Mouse (Mus musculus): ENCODE data around the gene Tmem41b. TPM values are rescaled to one million over a fixed set of nuclear protein-coding genes. Genes with fewer than 3 reads are reported as not detected.

Gene Tmem41b
- polyA plus RNA-seq, 1 experiment = 8.0 TPM

- no peaks in the 10 kb centered on the region; the same call in 1 of the 2 replicates for H3K4me1 ChIP-seq (ENCODE audit: control insufficient read depth, insufficient read depth, insufficient read length)
- H3K36me3 ChIP-seq (ENCODE audit: control insufficient read depth, insufficient read depth, low read length) = no peaks in the 10 kb centered on the region
- 71% methylated on average over 5 of the region's 5 CpGs for WGBS
- H3K27me3 ChIP-seq (ENCODE audit: control insufficient read depth, insufficient read depth, low read length) = no peaks in the 10 kb centered on the region
- no peak for DNase-seq (ENCODE audit: low read depth in 1 of 2, low spot score in 2 of 2)
- TF ChIP-seq CTCF (IDR thresholded peaks at IDR 0.05; ENCODE audit: extremely low read depth, insufficient read depth, insufficient read length, insufficient replicate concordance) (no peak), POLR2A (IDR thresholded peaks at IDR 0.05; ENCODE audit: low read depth, low read length) (no peak)
- no peak overlapping the region for H3K4me3 ChIP-seq (ENCODE audit: extremely low read depth, insufficient read depth, insufficient read length)
- H3K27ac ChIP-seq (ENCODE audit: insufficient read depth, low read length) = no peak overlapping the region
Measured at GRCm38 (mm10) chr7:110014272-110014671, 27.5 kb upstream of the Tmem41b start.

- H3K4me1 ChIP-seq (ENCODE audit: control insufficient read depth, insufficient read depth, insufficient read length) = no peaks in the 10 kb centered on the region
- H3K27ac ChIP-seq (ENCODE audit: insufficient read depth, low read length) = no peak overlapping the region
- DNase-seq (ENCODE audit: low read depth in 1 of 2, low spot score in 2 of 2) = no peak
- 74% methylated on average over 1 of the region's 1 CpGs for WGBS
- no peaks in the 10 kb centered on the region for H3K27me3 ChIP-seq (ENCODE audit: control insufficient read depth, insufficient read depth, low read length)
- H3K36me3 ChIP-seq (ENCODE audit: control insufficient read depth, insufficient read depth, low read length) = no peaks in the 10 kb centered on the region
- TF ChIP-seq POLR2A (IDR thresholded peaks at IDR 0.05; ENCODE audit: low read depth, low read length) = no peak
- TF ChIP-seq CTCF (IDR thresholded peaks at IDR 0.05; ENCODE audit: extremely low read depth, insufficient read depth, insufficient read length, insufficient replicate concordance) = no peak
- no peak overlapping the region for H3K4me3 ChIP-seq (ENCODE audit: extremely low read depth, insufficient read depth, insufficient read length)
Measured at GRCm38 (mm10) chr7:110011417-110011816, 24.7 kb upstream of the Tmem41b start.

DNA sequence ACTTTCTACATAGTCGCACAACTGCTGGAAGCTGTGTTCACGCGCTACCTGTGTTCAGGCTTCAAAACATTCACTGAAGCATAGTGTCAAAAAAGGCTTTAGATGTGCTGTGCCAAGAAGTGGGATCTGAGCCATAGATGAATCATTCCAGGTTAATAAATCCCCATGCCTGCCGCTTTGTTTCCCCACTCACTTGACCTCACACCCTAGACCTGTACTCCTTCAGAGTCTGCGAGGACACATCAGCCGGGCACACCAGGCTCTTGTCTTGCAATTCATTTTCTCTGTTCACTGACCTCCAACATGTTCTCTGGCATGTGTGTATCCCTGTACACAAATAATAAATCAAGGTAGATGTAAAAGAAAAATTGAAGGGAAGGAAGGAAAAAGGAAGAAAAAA, 22.4 kb upstream of the Tmem41b start:
- DNase-seq (ENCODE audit: low read depth in 1 of 2, low spot score in 2 of 2) = no peak

GRCm38 (mm10) chr7:110008513-110008912, 21.8 kb upstream of the Tmem41b start:
- 88% methylated on average over 1 of the region's 1 CpGs for WGBS
- no peak overlapping the region for H3K4me3 ChIP-seq (ENCODE audit: extremely low read depth, insufficient read depth, insufficient read length)
- no peak overlapping the region for H3K27ac ChIP-seq (ENCODE audit: insufficient read depth, low read length)
- no peaks in the 10 kb centered on the region for H3K36me3 ChIP-seq (ENCODE audit: control insufficient read depth, insufficient read depth, low read length)
- TF ChIP-seq POLR2A (IDR thresholded peaks at IDR 0.05; ENCODE audit: low read depth, low read length) (no peak), CTCF (IDR thresholded peaks at IDR 0.05; ENCODE audit: extremely low read depth, insufficient read depth, insufficient read length, insufficient replicate concordance) (no peak)
- no peaks in the 10 kb centered on the region for H3K27me3 ChIP-seq (ENCODE audit: control insufficient read depth, insufficient read depth, low read length)
- no peaks in the 10 kb centered on the region for H3K4me1 ChIP-seq (ENCODE audit: control insufficient read depth, insufficient read depth, insufficient read length)
- DNase-seq (ENCODE audit: low read depth in 1 of 2, low spot score in 2 of 2) = no peak

More for the DNA sequence above, 22.4 kb upstream of the Tmem41b start:
- H3K4me1 ChIP-seq (ENCODE audit: control insufficient read depth, insufficient read depth, insufficient read length) = no peaks in the 10 kb centered on the region
- H3K4me3 ChIP-seq (ENCODE audit: extremely low read depth, insufficient read depth, insufficient read length) = no peak overlapping the region
- H3K36me3 ChIP-seq (ENCODE audit: control insufficient read depth, insufficient read depth, low read length) = no peaks in the 10 kb centered on the region
- no peak overlapping the region for H3K27ac ChIP-seq (ENCODE audit: insufficient read depth, low read length)
- TF ChIP-seq CTCF (IDR thresholded peaks at IDR 0.05; ENCODE audit: extremely low read depth, insufficient read depth, insufficient read length, insufficient replicate concordance) (no peak), POLR2A (IDR thresholded peaks at IDR 0.05; ENCODE audit: low read depth, low read length) (no peak)
- H3K27me3 ChIP-seq (ENCODE audit: control insufficient read depth, insufficient read depth, low read length) = no peaks in the 10 kb centered on the region
- WGBS = 97% methylated on average over 6 of the region's 6 CpGs

DNA sequence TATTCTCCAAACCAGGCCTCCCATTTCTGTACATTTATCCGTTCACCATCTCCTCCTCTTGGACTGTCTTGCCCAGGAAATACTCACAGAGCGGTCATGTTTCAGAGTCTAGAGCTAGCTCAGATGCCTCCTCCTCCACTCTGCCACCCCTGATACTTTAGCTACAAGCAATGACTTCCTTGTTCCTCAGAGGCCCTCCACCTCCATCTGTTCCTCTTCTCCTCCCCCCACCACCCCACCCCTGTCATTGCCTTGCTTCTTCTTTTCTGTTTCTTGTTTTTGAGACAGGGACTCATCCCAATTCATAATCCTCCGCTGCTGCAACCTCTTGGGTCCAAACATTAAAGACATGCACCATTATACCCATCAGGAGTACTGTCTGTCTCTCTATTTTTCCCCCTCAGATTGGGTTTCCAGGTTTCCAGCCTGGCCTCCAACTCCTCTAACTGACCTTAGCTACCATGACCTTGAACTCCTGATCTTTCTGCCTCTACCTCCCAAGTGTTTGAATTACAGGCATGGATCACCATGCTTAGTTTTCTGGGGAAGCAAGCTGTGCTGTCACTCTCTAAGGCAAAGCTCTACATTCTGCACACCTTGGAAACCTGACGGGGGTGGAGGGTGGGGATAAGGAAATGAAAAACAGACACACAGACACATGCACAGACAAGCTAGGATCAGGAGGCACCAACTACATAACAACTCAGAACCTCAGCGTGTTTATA, 19.9 kb upstream of the Tmem41b start:
- Histone ChIP-seq H3K27ac (ENCODE audit: insufficient read depth, low read length) (peak overlapping the region; percentile 38; the same call in 1 of the 2 replicates), H3K4me1 (ENCODE audit: control insufficient read depth, insufficient read depth, insufficient read length) (no peaks in the 10 kb centered on the region), H3K36me3 (ENCODE audit: control insufficient read depth, insufficient read depth, low read length) (no peaks in the 10 kb centered on the region), H3K4me3 (ENCODE audit: extremely low read depth, insufficient read depth, insufficient read length) (no peak overlapping the region), H3K27me3 (ENCODE audit: control insufficient read depth, insufficient read depth, low read length) (no peaks in the 10 kb centered on the region)
- TF ChIP-seq POLR2A (IDR thresholded peaks at IDR 0.05; ENCODE audit: low read depth, low read length) = no peak
- TF ChIP-seq CTCF (IDR thresholded peaks at IDR 0.05; ENCODE audit: extremely low read depth, insufficient read depth, insufficient read length, insufficient replicate concordance) = no peak
- 69% methylated on average over 5 of the region's 5 CpGs for WGBS
- no peak for DNase-seq (ENCODE audit: low read depth in 1 of 2, low spot score in 2 of 2)

GRCm38 (mm10) chr7:110005976-110006375, 19.2 kb upstream of the Tmem41b start:
- TF ChIP-seq CTCF (IDR thresholded peaks at IDR 0.05; ENCODE audit: extremely low read depth, insufficient read depth, insufficient read length, insufficient replicate concordance) = no peak
- TF ChIP-seq POLR2A (IDR thresholded peaks at IDR 0.05; ENCODE audit: low read depth, low read length) = no peak
- H3K27me3 ChIP-seq (ENCODE audit: control insufficient read depth, insufficient read depth, low read length) = no peaks in the 10 kb centered on the region
- no peaks in the 10 kb centered on the region for H3K36me3 ChIP-seq (ENCODE audit: control insufficient read depth, insufficient read depth, low read length)
- no peak for DNase-seq (ENCODE audit: low read depth in 1 of 2, low spot score in 2 of 2)
- H3K27ac ChIP-seq (ENCODE audit: insufficient read depth, low read length) = no peak overlapping the region
- no peaks in the 10 kb centered on the region for H3K4me1 ChIP-seq (ENCODE audit: control insufficient read depth, insufficient read depth, insufficient read length)
- H3K4me3 ChIP-seq (ENCODE audit: extremely low read depth, insufficient read depth, insufficient read length) = no peak overlapping the region

DNA sequence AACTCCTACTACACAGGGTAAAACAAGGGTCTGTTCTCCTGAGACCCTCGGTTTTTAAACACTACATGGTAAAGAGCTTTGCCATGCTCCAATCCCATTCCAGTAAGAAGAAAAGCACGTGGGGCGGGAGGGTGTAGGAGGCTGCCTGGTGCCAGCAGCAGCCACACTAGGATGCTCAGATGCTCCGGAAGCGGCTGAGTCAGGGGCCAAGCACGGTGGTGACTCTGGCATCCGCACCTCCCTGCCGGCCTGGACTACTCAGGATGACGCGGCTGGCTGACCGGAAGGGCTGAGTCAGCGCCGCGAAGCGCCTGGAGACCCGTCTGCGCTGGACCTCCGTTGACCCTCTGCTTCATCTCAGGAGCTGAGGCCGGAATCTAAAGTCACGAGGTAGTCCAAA, 16.2 kb upstream of the Tmem41b start:
- no peak for TF ChIP-seq CTCF (IDR thresholded peaks at IDR 0.05; ENCODE audit: extremely low read depth, insufficient read depth, insufficient read length, insufficient replicate concordance)
- TF ChIP-seq POLR2A (IDR thresholded peaks at IDR 0.05; ENCODE audit: low read depth, low read length) = no peak
- Histone ChIP-seq H3K36me3 (ENCODE audit: control insufficient read depth, insufficient read depth, low read length) (no peaks in the 10 kb centered on the region), H3K27ac (ENCODE audit: insufficient read depth, low read length) (0 out of 2 replicates have a peak overlapping the region, but pooled peaks have one; percentile 1), H3K4me1 (ENCODE audit: control insufficient read depth, insufficient read depth, insufficient read length) (no peaks in the 10 kb centered on the region), H3K27me3 (ENCODE audit: control insufficient read depth, insufficient read depth, low read length) (no peaks in the 10 kb centered on the region), H3K4me3 (ENCODE audit: extremely low read depth, insufficient read depth, insufficient read length) (no peak overlapping the region)
- DNase-seq (ENCODE audit: low read depth in 1 of 2, low spot score in 2 of 2) = peak in 1 of 2 experiments; percentile 3
- 61% methylated on average over 20 of the region's 20 CpGs for WGBS

All from spleen, adult 2 months (tissue).